Mouse (Mus musculus): ENCODE measurements around the gene Ift52. TPM values are rescaled to one million over a fixed set of nuclear protein-coding genes. Genes with fewer than 3 reads are reported as not detected.

Ift52 gene
- polyA plus RNA-seq, 1 experiment: 25.4 TPM

- no peak for DNase-seq
- 88% methylated on average over 6 of the region's 6 CpGs for WGBS
- no peak overlapping the region for H3K4me3 ChIP-seq (replicated peaks; ENCODE audit: extremely low read depth, low read depth, low read length)
- TF ChIP-seq POLR2A (IDR thresholded peaks at IDR 0.05; ENCODE audit: borderline replicate concordance, extremely low read depth, low read depth, low read length) (no peak), CTCF (IDR thresholded peaks at IDR 0.05; ENCODE audit: insufficient read depth, low read length) (no peak)
- H3K4me1 ChIP-seq (ENCODE audit: control insufficient read depth, insufficient read depth, low read length): no peaks in the 10 kb centered on the region; the same call in 1 of the 2 replicates
These were observed 32.8 kb upstream of the Ift52 start for GRCm38 (mm10) chr2:162984381-162984780.

DNA sequence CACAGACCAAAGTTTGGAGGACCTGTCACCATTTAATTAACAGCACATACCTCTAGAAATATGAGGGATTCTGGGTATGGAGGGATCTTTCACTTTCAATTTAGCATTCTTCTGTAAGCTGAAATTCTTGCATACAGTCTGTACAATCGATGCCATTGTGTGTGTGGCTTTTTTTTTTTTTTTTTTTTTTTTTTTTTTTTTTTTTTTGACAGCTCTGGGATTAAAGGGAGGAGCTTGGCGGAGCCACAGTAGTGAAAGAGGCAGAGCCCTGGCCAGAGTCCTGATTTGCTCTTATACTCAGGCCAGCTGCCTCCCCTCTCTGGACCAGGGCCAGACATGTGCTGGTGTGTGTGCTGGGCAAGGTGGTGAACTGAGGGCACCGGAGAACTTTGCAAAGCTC lies 31.2 kb upstream of the Ift52 start:
- H3K4me3 ChIP-seq (replicated peaks; ENCODE audit: extremely low read depth, low read depth, low read length): no peak overlapping the region
- H3K4me1 ChIP-seq (ENCODE audit: control insufficient read depth, insufficient read depth, low read length): no peaks in the 10 kb centered on the region; the same call in 1 of the 2 replicates
- WGBS: 20% methylated on average over 3 of the region's 3 CpGs
- TF ChIP-seq POLR2A (IDR thresholded peaks at IDR 0.05; ENCODE audit: borderline replicate concordance, extremely low read depth, low read depth, low read length) (no peak), CTCF (IDR thresholded peaks at IDR 0.05; ENCODE audit: insufficient read depth, low read length) (no peak)
- no peak for DNase-seq

GRCm38 (mm10) chr2:162986764-162987163 lies 30.4 kb upstream of the Ift52 start:
- TF ChIP-seq CTCF (IDR thresholded peaks at IDR 0.05; ENCODE audit: insufficient read depth, low read length) (no peak), POLR2A (IDR thresholded peaks at IDR 0.05; ENCODE audit: borderline replicate concordance, extremely low read depth, low read depth, low read length) (no peak)
- Histone ChIP-seq H3K4me3 (replicated peaks; ENCODE audit: extremely low read depth, low read depth, low read length) (no peak overlapping the region), H3K4me1 (ENCODE audit: control insufficient read depth, insufficient read depth, low read length) (no peaks in the 10 kb centered on the region; the same call in 1 of the 2 replicates)
- no peak for DNase-seq
- 68% methylated on average over 3 of the region's 3 CpGs for WGBS

DNA sequence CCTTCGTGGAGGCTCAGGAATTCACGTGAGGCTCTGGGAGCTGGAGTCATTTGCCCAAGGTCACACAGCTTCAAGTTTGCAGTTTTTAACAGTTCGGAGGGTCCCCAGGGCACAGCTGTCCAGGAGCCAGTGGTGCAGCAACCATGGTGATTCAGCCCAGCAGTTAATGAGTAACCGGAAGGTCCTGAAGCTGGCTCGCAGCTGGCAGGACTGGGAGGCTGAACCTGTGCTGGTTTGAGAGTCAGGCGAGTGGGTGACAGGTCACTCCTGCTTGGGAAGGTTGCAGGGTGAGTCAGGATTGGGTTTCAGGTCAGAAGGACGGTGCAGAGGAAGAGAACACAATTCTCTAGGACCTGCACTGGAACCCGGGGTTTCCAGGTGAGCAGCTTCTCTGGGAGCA lies 29.9 kb upstream of the Ift52 start, which contains the start of gene Sgk2:
Gene Sgk2, plus strand, starts transcription at position 113 of the 400 bp plus-strand sequence.
- DNase-seq: no peak
- 53% methylated on average over 8 of the region's 8 CpGs for WGBS
- no peak within 1 kb of the TSS for H3K4me3 ChIP-seq (replicated peaks; ENCODE audit: extremely low read depth, low read depth, low read length)
- H3K4me1 ChIP-seq (ENCODE audit: control insufficient read depth, insufficient read depth, low read length): no peaks in the 10 kb centered on the region; the same call in 1 of the 2 replicates
- TF ChIP-seq CTCF (IDR thresholded peaks at IDR 0.05; ENCODE audit: insufficient read depth, low read length): no peak
- TF ChIP-seq POLR2A (IDR thresholded peaks at IDR 0.05; ENCODE audit: borderline replicate concordance, extremely low read depth, low read depth, low read length): no peak

DNA sequence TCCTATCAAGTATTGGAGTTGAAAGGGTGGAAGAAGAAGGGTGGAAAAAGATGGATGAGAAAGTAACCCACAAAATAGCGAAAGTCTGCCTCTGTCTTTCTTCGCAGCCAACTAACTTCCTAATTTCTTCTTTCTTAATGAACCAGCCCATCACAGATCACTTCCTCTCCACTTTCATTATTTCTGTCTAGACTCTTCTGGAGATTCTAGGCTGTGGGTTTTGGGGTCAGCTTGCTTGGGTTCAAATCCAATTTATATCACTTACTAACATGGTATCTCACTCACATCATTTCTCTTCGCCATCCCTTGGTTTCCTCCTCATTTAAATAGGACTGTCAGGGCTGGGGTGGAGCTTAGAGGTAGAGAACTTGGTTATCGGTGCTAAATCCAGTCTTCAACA lies 28.9 kb upstream of the Ift52 start:
- TF ChIP-seq POLR2A (IDR thresholded peaks at IDR 0.05; ENCODE audit: borderline replicate concordance, extremely low read depth, low read depth, low read length): no peak
- no peak for TF ChIP-seq CTCF (IDR thresholded peaks at IDR 0.05; ENCODE audit: insufficient read depth, low read length)
- 71% methylated on average over 4 of the region's 4 CpGs for WGBS
- H3K4me1 ChIP-seq (ENCODE audit: control insufficient read depth, insufficient read depth, low read length): no peaks in the 10 kb centered on the region; the same call in 1 of the 2 replicates
- H3K4me3 ChIP-seq (replicated peaks; ENCODE audit: extremely low read depth, low read depth, low read length): no peak overlapping the region
- DNase-seq: no peak

GRCm38 (mm10) chr2:162991394-162992083 lies 25.6 kb upstream of the Ift52 start:
- Histone ChIP-seq H3K4me1 (ENCODE audit: control insufficient read depth, insufficient read depth, low read length) (no peaks in the 10 kb centered on the region), H3K4me3 (replicated peaks; ENCODE audit: extremely low read depth, low read depth, low read length) (no peak overlapping the region)
- TF ChIP-seq POLR2A (IDR thresholded peaks at IDR 0.05; ENCODE audit: borderline replicate concordance, extremely low read depth, low read depth, low read length): no peak
- TF ChIP-seq CTCF (IDR thresholded peaks at IDR 0.05; ENCODE audit: insufficient read depth, low read length): no peak
- DNase-seq: no peak
- 39% methylated on average over 6 of the region's 6 CpGs for WGBS

DNA sequence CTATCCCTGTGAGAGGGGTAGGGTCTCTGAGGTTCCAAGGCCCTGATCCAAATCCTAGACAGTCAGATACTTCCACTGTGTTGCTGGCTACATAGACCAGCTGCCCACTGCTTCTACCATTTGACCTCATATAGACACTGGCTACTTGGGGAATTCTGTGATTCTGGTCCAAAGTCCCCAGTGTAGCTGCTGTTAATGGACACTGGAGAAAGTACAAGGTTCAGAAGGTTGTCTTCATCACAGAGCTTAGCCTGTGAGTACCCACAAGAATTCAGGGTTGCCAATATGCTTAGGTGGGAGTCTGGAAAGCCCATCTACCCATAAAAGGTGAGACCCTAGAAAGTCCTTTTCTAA lies 25.1 kb upstream of the Ift52 start:
- DNase-seq: no peak
- H3K4me1 ChIP-seq (ENCODE audit: control insufficient read depth, insufficient read depth, low read length): no peaks in the 10 kb centered on the region
- no peak for TF ChIP-seq POLR2A (IDR thresholded peaks at IDR 0.05; ENCODE audit: borderline replicate concordance, extremely low read depth, low read depth, low read length)
- TF ChIP-seq CTCF (IDR thresholded peaks at IDR 0.05; ENCODE audit: insufficient read depth, low read length): no peak
- no peak overlapping the region for H3K4me3 ChIP-seq (replicated peaks; ENCODE audit: extremely low read depth, low read depth, low read length)

- WGBS: 77% methylated on average over 9 of the region's 9 CpGs
- Histone ChIP-seq H3K4me1 (ENCODE audit: control insufficient read depth, insufficient read depth, low read length) (peaks cover 3% of the 10 kb centered on the region; the same call in 1 of the 2 replicates), H3K4me3 (replicated peaks; ENCODE audit: extremely low read depth, low read depth, low read length) (no peak overlapping the region)
- no peak for DNase-seq
- TF ChIP-seq POLR2A (IDR thresholded peaks at IDR 0.05; ENCODE audit: borderline replicate concordance, extremely low read depth, low read depth, low read length) (no peak), CTCF (IDR thresholded peaks at IDR 0.05; ENCODE audit: insufficient read depth, low read length) (no peak)
These were observed 23.1 kb upstream of the Ift52 start for GRCm38 (mm10) chr2:162993881-162994616.

- WGBS: 22% methylated on average over 18 of the region's 18 CpGs
- no peak for TF ChIP-seq POLR2A (IDR thresholded peaks at IDR 0.05; ENCODE audit: borderline replicate concordance, extremely low read depth, low read depth, low read length)
- TF ChIP-seq CTCF (IDR thresholded peaks at IDR 0.05; ENCODE audit: insufficient read depth, low read length): peak; percentile 94
- H3K4me3 ChIP-seq (replicated peaks; ENCODE audit: extremely low read depth, low read depth, low read length): no peak overlapping the region
- H3K4me1 ChIP-seq (ENCODE audit: control insufficient read depth, insufficient read depth, low read length): peaks cover 3% of the 10 kb centered on the region; the same call in 1 of the 2 replicates
- DNase-seq: peak; percentile 62
These were observed 18.5 kb upstream of the Ift52 start for GRCm38 (mm10) chr2:162998528-162999230.
